12 mouse cellular contexts compared by ENCODE assay signal in the genomic region with DNA sequence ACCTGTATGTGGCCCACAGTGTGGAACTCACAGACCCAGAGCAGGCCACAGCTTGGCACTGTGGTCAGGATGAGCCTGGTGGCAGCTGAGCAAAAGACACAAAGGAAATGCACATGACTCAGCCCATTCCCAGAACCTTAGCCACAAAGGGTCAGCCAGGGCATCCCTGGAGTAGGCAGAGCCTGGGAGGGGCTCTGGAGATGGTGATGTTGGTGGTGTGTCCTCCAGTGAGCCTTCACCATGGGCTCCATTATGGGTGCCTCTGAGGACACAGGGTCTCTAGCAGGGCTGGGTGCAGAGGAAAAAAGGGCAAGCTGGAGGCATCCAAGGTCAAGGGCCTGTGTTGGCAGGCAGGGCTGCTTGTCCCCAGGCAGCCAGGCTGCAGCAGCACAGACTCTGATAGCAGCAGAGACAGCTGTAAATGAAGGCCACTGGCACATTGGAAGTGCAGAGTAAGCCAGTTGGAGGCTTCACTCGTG. TPM values are rescaled to one million over a fixed set of nuclear protein-coding genes. Genes with fewer than 3 reads are reported as not detected.
DNase-seq lines count a peak whose midpoint lies in the region; ATAC-seq lines count a peak whose summit lies in the region.
"Had no signal": no experiment of that assay in that cellular context is flagged by ENCODE, and none has a peak within 500 bp of the region (broad histone marks: within the 10 kb centered on the region; RNA-seq: fewer than 3 reads in every experiment).

No protein-coding gene starts in this region.

- peak; percentile 60 to 68 for DNase-seq in heart, adult 18-20 months
- DNase-seq in heart, postnatal 25 days (ENCODE audit: low spot score): no peak
- DNase-seq in 3134 (ENCODE audit: extremely low read depth, insufficient read length, low spot score): peak; percentile 75
- peak; percentile 94 for DNase-seq in Muller cell, postnatal 12 days (ENCODE audit: inconsistent ontology term)
- DNase-seq in spleen, adult 18-20 months: no peak
- DNase-seq in thymus, postnatal 25 days: no peak
- DNase-seq: cerebellum, adult 8-10 months had no signal

- H3K27ac ChIP-seq in heart, embryonic 11.5 days (ENCODE audit: low read depth, low read length): peak overlapping the region; percentile 66

- intact Hi-C loops in heart, postnatal 25 days (cut with DNase I): no loop called here

- 32% methylated on average over 1 of the region's 1 CpGs for WGBS in heart, embryonic 11.5 days (ENCODE audit: insufficient replicate concordance)

- no peak overlapping the region for H3K4me3 ChIP-seq in heart, embryonic 11.5 days (ENCODE audit: low read depth, low read length)
- H3K4me3 ChIP-seq: limb, embryonic 13.5 days; stomach, embryonic 15.5 days had no signal

- H3K9ac ChIP-seq in heart, embryonic 11.5 days (ENCODE audit: low read depth, low read length): no peak overlapping the region
- H3K9ac ChIP-seq: stomach, embryonic 15.5 days had no signal

- no peak overlapping the region for H3K4me2 ChIP-seq in heart, embryonic 11.5 days
- H3K4me2 ChIP-seq: limb, embryonic 13.5 days; stomach, embryonic 15.5 days had no signal

- no peak for ATAC-seq in heart, embryonic 11.5 days (replicated peaks; ENCODE audit: insufficient number of reproducible peaks, low FRiP score, low TSS enrichment)
- no peak for ATAC-seq in granulocyte monocyte progenitor cell, adult 5-6 weeks (replicated peaks; ENCODE audit: poor library complexity, severe bottlenecking)
- ATAC-seq: inflammation-experienced regulatory T-cells, adult 6 months had no signal

- peaks cover 64% of the 10 kb centered on the region for H3K4me1 ChIP-seq in heart, embryonic 11.5 days (ENCODE audit: control insufficient read depth, insufficient read depth, low read length)

- no peaks in the 10 kb centered on the region for H3K27me3 ChIP-seq in heart, embryonic 11.5 days (ENCODE audit: control insufficient read depth, insufficient read depth, low read length)
- H3K27me3 ChIP-seq: limb, embryonic 13.5 days; stomach, embryonic 15.5 days had no signal

- H3K9me3 ChIP-seq in heart, embryonic 11.5 days (replicated peaks; ENCODE audit: control insufficient read depth, low read length): no peaks in the 10 kb centered on the region
- H3K9me3 ChIP-seq: limb, embryonic 13.5 days; stomach, embryonic 15.5 days had no signal

- peaks cover 2% of the 10 kb centered on the region; the same call in 1 of the 2 replicates for H3K36me3 ChIP-seq in heart, embryonic 11.5 days (ENCODE audit: control insufficient read depth, insufficient read depth, low read length)

RNA-seq across cellular contexts. Expression of a gene that starts 12.3 kb away (rescaled TPM):
- total RNA-seq in heart, adult 18-20 months (2021): 10 to 100 TPM; 21.3 to 22.7 TPM
- 10 to 100 TPM; 21.2 to 28.7 TPM for total RNA-seq in heart, postnatal 25 days (2021)
- polyA plus RNA-seq in heart, embryonic 11.5 days (2014; fragmentation: Nextera tagmentation; extraction: Ambion mirVana): 8.9 and 9.9 TPM in 2 replicates
- total RNA-seq in granulocyte monocyte progenitor cell, adult 5-6 weeks (2014; fragmentation: Nextera tagmentation): 1.2 and 6.9 TPM in 2 replicates
- 1.0 and 1.3 TPM in 2 replicates for total RNA-seq in granulocyte monocyte progenitor cell, adult 5-6 weeks (2017)

Comparison
In these comparisons a context has a peak if more than half of its experiments do, and no peak if none do; other contexts are left out.
1. DNase-seq: peak in heart, adult 18-20 months (2 of 2), 3134 (single experiment) and Muller cell, postnatal 12 days (single experiment); none in heart, postnatal 25 days (single experiment), spleen, adult 18-20 months (0 of 2) and thymus, postnatal 25 days (single experiment).